Mouse (Mus musculus) mouse embryonic stem cell (cell line): ENCODE measurements at regions not wholly inside any gene's neighbourhood (a gene's known extent, or its start where the extent isn't known, plus 50 kb on each side); places are given as distances from the start of the nearest gene placed in this dataset.

Source experiments
- in situ Hi-C, 2 experiments: fragments of 300-500 bp; cut with MboI; formaldehyde crosslinking; loops; 1 replicate in 1 of 2; 3 replicates in 1 of 2; pipeline ENCODE4 v1.14.3; 2019 to 2020; ENCODE audit warnings: low sequenced_read_pairs in 2 of 2, low pct_unique_long_range_greater_than_20kb in 1 of 2, mixed read lengths in 1 of 2; ENCODE audit not compliant: unreplicated experiment in 1 of 2

DNA sequence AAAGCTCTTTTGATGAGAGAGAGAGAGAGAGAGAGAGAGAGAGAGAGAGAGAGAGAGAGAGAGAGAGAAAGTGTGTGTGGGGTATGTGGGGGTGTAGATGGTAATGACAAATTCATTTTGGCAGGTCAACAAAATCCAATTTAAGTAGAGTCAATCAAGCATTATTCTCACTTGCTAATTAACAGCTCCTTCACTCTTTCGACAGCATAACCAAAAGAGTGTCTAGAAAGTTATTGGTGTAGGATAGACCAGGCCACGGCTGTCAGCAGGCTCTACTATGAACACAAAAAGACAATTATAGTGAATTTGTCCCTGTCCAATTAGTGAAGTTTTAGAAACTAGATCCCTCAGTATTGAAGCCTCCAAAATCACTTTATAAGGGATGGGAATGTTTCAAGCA, 378.2 kb downstream of the Pcdh20 start:
- in situ Hi-C loops, result no loop called here

DNA sequence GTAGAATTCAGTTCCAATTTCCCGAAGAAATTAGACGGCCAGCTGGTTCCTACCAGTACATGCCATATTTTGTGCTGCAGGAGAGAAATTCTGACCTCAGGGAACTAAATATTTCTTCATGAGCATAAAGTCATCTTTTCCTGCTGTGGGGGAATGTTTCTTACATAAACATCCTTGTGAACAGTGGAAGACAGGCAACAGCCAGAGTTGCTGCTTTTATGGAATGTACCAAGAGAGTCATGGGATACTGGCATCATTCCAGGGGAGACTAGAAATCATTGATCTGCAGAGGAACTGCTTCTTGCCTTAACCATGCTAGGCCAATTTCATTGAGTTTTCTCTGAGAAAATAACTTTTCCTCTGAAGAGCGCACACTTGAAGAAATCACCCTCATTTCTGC, 386.3 kb downstream of the Pcdh20 start:
- in situ Hi-C loops, result no loop called here

DNA sequence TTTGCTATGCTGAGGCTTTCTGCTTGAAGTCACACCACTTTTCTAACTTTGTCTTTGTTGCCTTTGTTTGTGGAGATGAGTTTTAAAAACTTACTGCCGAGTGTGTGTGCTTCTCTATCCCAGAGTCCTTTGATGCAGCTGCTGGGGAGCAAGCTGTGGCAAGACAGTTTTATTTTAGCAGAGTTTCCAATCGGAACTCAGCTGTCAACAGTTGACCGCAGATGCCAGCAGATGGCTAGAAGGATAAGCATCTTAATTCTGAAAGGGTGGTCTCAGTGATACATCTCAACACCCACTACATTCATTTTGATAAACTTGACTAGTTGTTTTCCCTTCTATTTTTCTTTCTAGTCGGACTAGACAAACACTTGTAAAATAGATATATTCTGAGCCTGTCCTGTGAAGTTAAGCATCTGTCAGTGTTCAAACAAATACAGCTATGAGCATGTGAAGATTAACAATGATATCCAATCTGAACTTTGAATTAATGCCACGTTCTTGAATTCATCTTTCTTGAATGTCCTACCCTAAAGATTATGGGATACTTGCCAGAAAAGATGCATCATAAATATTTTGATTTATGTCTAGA, 398.2 kb downstream of the Pcdh20 start:
- in situ Hi-C loops, result no loop called here

DNA sequence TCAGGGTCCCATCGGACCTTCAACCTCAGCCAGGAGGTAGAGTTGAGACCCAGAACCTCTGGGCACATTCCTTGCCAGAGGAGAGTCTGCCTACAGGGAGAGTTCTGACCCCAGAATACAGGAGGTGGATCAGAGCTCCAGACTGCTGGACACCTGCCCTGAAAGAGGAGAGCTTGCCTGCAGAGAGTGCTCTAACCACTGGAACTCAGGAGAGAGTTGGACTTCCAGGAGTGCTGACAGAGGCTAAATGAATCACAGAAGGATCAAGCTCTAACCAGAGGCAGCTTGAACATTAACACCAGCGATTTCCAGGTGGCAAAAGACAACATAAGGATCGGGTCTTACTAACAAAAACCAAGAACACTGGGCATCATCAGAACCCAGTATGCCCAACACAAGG, 423.6 kb downstream of the Pcdh20 start:
- in situ Hi-C loops, result loop anchor here in 1 of 2 experiments (25.0 kb wide), 1 partner anchor 90 kb away; no protein-coding TSS in a partner anchor

DNA sequence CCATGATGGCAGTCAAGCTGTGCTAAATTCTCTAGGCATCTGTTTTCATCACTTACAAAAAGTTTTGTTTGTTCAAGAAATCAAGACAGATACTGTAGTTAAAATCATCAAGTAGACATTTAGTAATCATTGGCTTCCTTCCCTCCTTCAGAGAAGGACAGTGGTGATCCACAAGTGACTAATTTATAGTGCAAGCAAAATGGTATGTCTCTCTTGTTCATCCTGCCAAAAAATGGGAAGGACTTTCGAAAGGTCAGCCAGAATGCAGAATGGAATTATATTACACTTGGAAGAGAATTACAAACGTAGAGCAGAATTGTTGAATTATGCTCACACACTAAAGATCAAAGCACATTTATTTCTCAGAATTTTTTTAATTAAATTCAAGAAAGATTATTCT, 457.3 kb downstream of the Pcdh20 start:
- in situ Hi-C loops, result no loop called here

DNA sequence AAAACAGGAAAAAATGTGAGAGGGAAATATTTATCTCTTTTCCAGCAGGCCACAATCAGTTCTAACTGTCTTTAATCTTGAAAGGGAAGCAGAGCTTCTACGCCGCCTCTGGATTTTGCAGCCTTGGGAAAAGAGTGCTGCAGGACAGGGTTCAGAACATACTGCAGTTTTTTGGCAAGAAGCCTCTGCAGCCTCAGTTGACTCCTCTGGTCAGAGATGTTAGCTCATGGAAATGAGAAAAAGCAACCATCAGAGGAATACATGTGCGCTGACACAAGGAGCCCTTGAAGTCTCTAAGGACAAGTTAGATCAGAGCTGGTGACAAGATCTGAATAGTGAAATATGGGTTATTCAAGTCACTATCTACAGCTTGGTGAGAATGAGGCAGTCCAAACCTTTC, 458.0 kb downstream of the Pcdh20 start:
- in situ Hi-C loops, result no loop called here

DNA sequence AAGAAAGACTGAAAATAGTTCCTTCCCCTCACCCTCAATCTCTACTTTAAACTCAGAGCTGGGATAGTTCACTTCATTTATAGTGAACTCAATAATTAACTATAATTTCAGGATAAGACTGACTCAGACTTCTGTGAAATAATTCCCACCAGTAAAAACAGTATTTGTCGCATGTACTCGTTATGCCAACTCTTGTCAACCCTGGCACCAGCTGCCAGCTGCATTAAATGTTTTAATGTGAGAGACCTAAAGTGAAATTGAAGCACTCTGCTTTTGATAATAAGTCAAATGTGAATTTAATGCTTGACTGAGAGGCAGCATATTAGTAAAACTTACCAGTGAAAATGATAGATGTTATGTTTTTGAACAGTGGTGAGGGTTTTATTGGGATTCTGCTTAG, 474.6 kb downstream of the Pcdh20 start:
- in situ Hi-C loops, result no loop called here
